Mouse (Mus musculus): ENCODE results near the gene Chmp4b. TPM values are rescaled to one million over a fixed set of nuclear protein-coding genes. Genes with fewer than 3 reads are reported as not detected.

Gene Chmp4b
- polyA plus RNA-seq, 1 experiment from 2014 or later, result 14.8 TPM

DNA sequence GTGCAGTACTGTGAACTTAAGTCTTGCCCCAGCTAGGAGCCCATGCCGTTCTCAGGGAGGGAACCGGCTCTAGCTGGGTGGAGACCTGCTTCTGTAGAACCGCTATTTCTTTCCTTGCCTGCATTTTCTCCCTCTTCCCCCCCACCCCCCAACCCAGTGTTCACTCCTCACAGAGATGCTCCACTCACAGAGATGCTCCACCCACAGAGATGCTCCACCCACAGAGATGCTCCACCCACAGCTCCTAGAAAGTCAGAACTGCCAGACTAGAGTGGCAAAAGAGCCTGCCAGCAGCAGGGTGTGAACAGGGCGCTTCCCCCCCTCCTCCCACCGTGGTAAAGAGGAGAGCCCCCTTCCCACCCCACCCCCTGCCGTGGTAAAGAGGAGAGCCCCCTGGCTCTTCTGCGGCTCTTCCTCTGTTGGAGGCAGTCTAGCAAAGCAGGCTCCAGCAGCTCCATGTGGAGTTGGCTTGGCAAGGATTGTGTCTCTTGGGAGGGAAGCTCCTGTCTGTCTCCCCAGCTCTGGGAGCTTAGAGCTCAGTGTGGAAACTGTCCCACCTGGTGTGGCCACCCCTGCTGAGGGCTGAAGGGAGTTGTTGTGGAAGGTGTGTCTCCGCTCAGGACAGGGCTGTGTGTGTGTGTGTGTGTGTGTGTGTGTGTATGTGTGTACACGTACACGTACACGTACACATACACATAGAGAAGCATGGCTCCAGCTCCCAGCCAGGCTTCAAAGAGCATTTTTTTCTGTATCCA, 41.9 kb downstream of the Chmp4b start:
- no peaks in the 10 kb centered on the region for H3K4me1 ChIP-seq (ENCODE audit: control insufficient read depth, insufficient read depth, low read length)
- WGBS, result 74% methylated on average over 11 of the region's 11 CpGs
- peaks cover 2% of the 10 kb centered on the region; the same call in 1 of the 2 replicates for H3K36me3 ChIP-seq (replicated peaks; ENCODE audit: control insufficient read depth, insufficient read depth, low read depth, low read length)
- no peak overlapping the region for H3K4me3 ChIP-seq (ENCODE audit: low read depth, low read length)
- H3K9me3 ChIP-seq (replicated peaks; ENCODE audit: control insufficient read depth, low read length), result no peaks in the 10 kb centered on the region
- no peak overlapping the region for H3K9ac ChIP-seq (replicated peaks; ENCODE audit: low read length)
- H3K27ac ChIP-seq (replicated peaks; ENCODE audit: low read depth, low read length), result no peak overlapping the region
- no peak overlapping the region for H3K4me2 ChIP-seq (ENCODE audit: low read depth, low read length)
- no peaks in the 10 kb centered on the region for H3K27me3 ChIP-seq (ENCODE audit: control insufficient read depth, insufficient read depth, low read length)
- no peak for DNase-seq (ENCODE audit: low spot score)
- no peak for ATAC-seq (replicated peaks; ENCODE audit: insufficient number of reproducible peaks, low FRiP score, low TSS enrichment, low read depth)

GRCm38 (mm10) chr2:154693941-154694256, 42.4 kb downstream of the Chmp4b start:
- H3K27ac ChIP-seq (replicated peaks; ENCODE audit: low read depth, low read length), result no peak overlapping the region
- ATAC-seq (replicated peaks; ENCODE audit: insufficient number of reproducible peaks, low FRiP score, low TSS enrichment, low read depth), result no peak
- H3K27me3 ChIP-seq (ENCODE audit: control insufficient read depth, insufficient read depth, low read length), result no peaks in the 10 kb centered on the region
- H3K9me3 ChIP-seq (replicated peaks; ENCODE audit: control insufficient read depth, low read length), result no peaks in the 10 kb centered on the region
- H3K4me3 ChIP-seq (ENCODE audit: low read depth, low read length), result no peak overlapping the region
- no peak for DNase-seq (ENCODE audit: low spot score)
- H3K9ac ChIP-seq (replicated peaks; ENCODE audit: low read length), result no peak overlapping the region
- WGBS, result 90% methylated on average over 12 of the region's 12 CpGs
- H3K4me1 ChIP-seq (ENCODE audit: control insufficient read depth, insufficient read depth, low read length), result no peaks in the 10 kb centered on the region
- no peak overlapping the region for H3K4me2 ChIP-seq (ENCODE audit: low read depth, low read length)
- H3K36me3 ChIP-seq (replicated peaks; ENCODE audit: control insufficient read depth, insufficient read depth, low read depth, low read length), result peaks cover 2% of the 10 kb centered on the region; the same call in 1 of the 2 replicates

DNA sequence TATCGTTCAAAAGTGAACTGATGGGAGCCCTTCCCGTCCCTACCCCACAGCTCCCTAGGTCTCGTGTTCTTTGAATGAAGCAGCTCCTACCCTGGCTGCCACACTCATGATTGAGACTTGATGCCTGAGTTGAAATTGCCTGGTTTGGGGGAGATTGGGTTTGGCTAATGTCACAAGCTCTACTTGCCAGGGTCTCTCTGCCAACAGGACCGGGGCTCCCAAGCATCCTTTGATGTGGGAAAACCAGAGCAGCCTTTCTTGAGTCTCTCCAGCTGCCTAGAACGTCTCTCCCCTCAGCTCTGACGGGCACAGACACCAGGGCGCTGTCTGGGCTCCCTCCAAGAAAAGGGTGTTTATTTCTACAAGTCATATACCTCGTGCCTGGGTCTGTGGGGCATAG, 44.2 kb downstream of the Chmp4b start:
- Histone ChIP-seq H3K27ac (replicated peaks; ENCODE audit: low read depth, low read length) (no peak overlapping the region), H3K9ac (replicated peaks; ENCODE audit: low read length) (no peak overlapping the region), H3K4me3 (ENCODE audit: low read depth, low read length) (no peak overlapping the region), H3K36me3 (replicated peaks; ENCODE audit: control insufficient read depth, insufficient read depth, low read depth, low read length) (peaks cover 2% of the 10 kb centered on the region; the same call in 1 of the 2 replicates), H3K4me1 (ENCODE audit: control insufficient read depth, insufficient read depth, low read length) (no peaks in the 10 kb centered on the region), H3K27me3 (ENCODE audit: control insufficient read depth, insufficient read depth, low read length) (no peaks in the 10 kb centered on the region), H3K4me2 (ENCODE audit: low read depth, low read length) (no peak overlapping the region), H3K9me3 (replicated peaks; ENCODE audit: control insufficient read depth, low read length) (no peaks in the 10 kb centered on the region)
- ATAC-seq (replicated peaks; ENCODE audit: insufficient number of reproducible peaks, low FRiP score, low TSS enrichment, low read depth), result no peak
- no peak for DNase-seq (ENCODE audit: low spot score)
- WGBS, result 74% methylated on average over 8 of the region's 8 CpGs

DNA sequence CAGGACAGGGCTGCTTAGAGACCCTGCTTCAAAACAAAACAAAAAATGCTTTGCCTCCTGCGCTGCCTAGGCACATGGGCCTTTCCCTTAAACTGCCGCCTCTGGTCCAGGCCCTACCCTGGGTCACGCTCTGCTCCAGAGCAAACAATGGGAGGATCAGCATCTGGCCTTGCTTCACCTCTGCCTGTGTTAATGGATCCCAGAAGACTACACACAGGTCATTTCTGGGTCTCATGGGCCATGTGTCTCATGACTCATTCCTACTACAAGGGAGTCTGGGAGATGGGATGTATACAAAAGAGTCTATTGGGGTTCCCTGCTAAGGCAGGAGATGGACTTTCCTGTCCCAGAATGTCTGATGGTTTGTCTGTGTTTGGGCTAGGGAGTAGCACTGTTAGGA, 45.2 kb downstream of the Chmp4b start:
- no peak for ATAC-seq (replicated peaks; ENCODE audit: insufficient number of reproducible peaks, low FRiP score, low TSS enrichment, low read depth)
- Histone ChIP-seq H3K36me3 (replicated peaks; ENCODE audit: control insufficient read depth, insufficient read depth, low read depth, low read length) (peaks cover 2% of the 10 kb centered on the region; the same call in 1 of the 2 replicates), H3K9ac (replicated peaks; ENCODE audit: low read length) (no peak overlapping the region)

GRCm38 (mm10) chr2:154699360-154699759, 47.9 kb downstream of the Chmp4b start:
- WGBS, result 90% methylated on average over 4 of the region's 4 CpGs
- Histone ChIP-seq H3K9ac (replicated peaks; ENCODE audit: low read length) (no peak overlapping the region), H3K4me1 (ENCODE audit: control insufficient read depth, insufficient read depth, low read length) (no peaks in the 10 kb centered on the region), H3K4me2 (ENCODE audit: low read depth, low read length) (no peak overlapping the region), H3K27me3 (ENCODE audit: control insufficient read depth, insufficient read depth, low read length) (no peaks in the 10 kb centered on the region), H3K9me3 (replicated peaks; ENCODE audit: control insufficient read depth, low read length) (no peaks in the 10 kb centered on the region), H3K4me3 (ENCODE audit: low read depth, low read length) (no peak overlapping the region), H3K36me3 (replicated peaks; ENCODE audit: control insufficient read depth, insufficient read depth, low read depth, low read length) (peaks cover 2% of the 10 kb centered on the region; the same call in 1 of the 2 replicates), H3K27ac (replicated peaks; ENCODE audit: low read depth, low read length) (no peak overlapping the region)
- ATAC-seq (replicated peaks; ENCODE audit: insufficient number of reproducible peaks, low FRiP score, low TSS enrichment, low read depth), result no peak
- no peak for DNase-seq (ENCODE audit: low spot score)

More for the DNA sequence above, 45.2 kb downstream of the Chmp4b start:
- Histone ChIP-seq H3K4me2 (ENCODE audit: low read depth, low read length) (no peak overlapping the region), H3K27ac (replicated peaks; ENCODE audit: low read depth, low read length) (no peak overlapping the region), H3K4me1 (ENCODE audit: control insufficient read depth, insufficient read depth, low read length) (no peaks in the 10 kb centered on the region), H3K27me3 (ENCODE audit: control insufficient read depth, insufficient read depth, low read length) (no peaks in the 10 kb centered on the region), H3K4me3 (ENCODE audit: low read depth, low read length) (no peak overlapping the region), H3K9me3 (replicated peaks; ENCODE audit: control insufficient read depth, low read length) (no peaks in the 10 kb centered on the region)
- WGBS, result 72% methylated on average over 3 of the region's 3 CpGs
- no peak for DNase-seq (ENCODE audit: low spot score)

DNA sequence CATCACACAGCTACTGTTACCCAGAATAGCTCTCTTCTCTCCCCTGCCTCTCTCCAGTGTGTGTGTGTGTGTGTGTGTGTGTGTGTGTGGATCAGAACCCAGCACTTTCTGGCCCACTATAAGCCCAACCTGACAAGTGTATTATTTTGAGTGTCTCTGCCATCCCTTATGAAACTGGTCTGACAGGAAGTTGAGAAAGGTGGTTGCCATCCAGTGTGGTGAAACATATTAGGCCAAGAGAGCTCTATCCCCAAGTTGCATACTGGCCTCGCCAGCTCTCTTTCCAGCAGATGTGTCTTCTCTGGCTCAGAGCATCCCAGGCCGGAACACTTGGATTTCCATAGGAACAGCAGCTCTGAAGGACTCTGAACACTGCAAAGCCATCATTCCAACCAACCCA, 48.7 kb downstream of the Chmp4b start:
- H3K27ac ChIP-seq (replicated peaks; ENCODE audit: low read depth, low read length), result no peak overlapping the region
- H3K9ac ChIP-seq (replicated peaks; ENCODE audit: low read length), result no peak overlapping the region
- no peaks in the 10 kb centered on the region for H3K9me3 ChIP-seq (replicated peaks; ENCODE audit: control insufficient read depth, low read length)
- DNase-seq (ENCODE audit: low spot score) (no peak), ATAC-seq (replicated peaks; ENCODE audit: insufficient number of reproducible peaks, low FRiP score, low TSS enrichment, low read depth) (no peak)
- H3K36me3 ChIP-seq (replicated peaks; ENCODE audit: control insufficient read depth, insufficient read depth, low read depth, low read length), result no peaks in the 10 kb centered on the region
- WGBS, result 83% methylated on average over 2 of the region's 2 CpGs
- H3K4me3 ChIP-seq (ENCODE audit: low read depth, low read length), result no peak overlapping the region
- H3K27me3 ChIP-seq (ENCODE audit: control insufficient read depth, insufficient read depth, low read length), result no peaks in the 10 kb centered on the region
- no peak overlapping the region for H3K4me2 ChIP-seq (ENCODE audit: low read depth, low read length)
- no peaks in the 10 kb centered on the region for H3K4me1 ChIP-seq (ENCODE audit: control insufficient read depth, insufficient read depth, low read length)

DNA sequence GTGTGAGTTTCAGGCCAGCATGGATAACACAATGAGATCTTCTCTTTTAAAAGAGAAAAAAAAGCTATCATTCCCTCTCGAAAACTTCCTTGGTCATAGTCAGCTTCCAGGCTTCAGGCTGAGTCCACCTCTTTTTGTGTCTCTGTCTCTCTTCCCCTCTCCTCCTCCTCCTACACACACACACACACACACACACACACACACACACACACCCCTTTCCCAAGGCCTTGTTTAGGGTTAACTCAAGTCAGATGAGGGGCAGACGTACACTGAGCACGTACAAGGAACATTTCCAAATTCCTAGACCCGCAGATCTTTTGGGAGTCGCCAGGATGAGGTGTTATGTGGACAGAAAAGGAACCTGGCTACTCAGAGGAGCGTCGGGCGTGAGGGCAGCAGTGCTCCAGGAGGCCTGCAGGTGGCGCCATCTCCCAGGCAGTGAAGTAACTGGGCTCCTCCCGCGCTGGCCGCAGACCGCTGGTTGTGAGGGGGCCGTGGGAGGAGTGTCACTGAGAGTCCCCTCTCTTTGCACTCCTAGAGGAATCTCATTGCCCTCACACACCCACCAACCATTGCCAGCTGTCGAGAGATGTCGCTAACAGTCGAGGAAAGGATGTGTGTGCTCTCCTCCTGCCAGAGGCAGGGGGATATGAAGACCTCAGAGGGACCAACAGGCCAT, 51.3 kb downstream of the Chmp4b start:
- Histone ChIP-seq H3K4me3 (ENCODE audit: low read depth, low read length) (no peak overlapping the region), H3K27ac (replicated peaks; ENCODE audit: low read depth, low read length) (no peak overlapping the region), H3K4me2 (ENCODE audit: low read depth, low read length) (peak overlapping the region; percentile 10; the same call in 1 of the 2 replicates), H3K9me3 (replicated peaks; ENCODE audit: control insufficient read depth, low read length) (no peaks in the 10 kb centered on the region), H3K9ac (replicated peaks; ENCODE audit: low read length) (no peak overlapping the region; the same call in 1 of the 2 replicates), H3K36me3 (replicated peaks; ENCODE audit: control insufficient read depth, insufficient read depth, low read depth, low read length) (no peaks in the 10 kb centered on the region), H3K27me3 (ENCODE audit: control insufficient read depth, insufficient read depth, low read length) (no peaks in the 10 kb centered on the region), H3K4me1 (ENCODE audit: control insufficient read depth, insufficient read depth, low read length) (no peaks in the 10 kb centered on the region)
- DNase-seq (ENCODE audit: low spot score) (peak; percentile 83), ATAC-seq (replicated peaks; ENCODE audit: insufficient number of reproducible peaks, low FRiP score, low TSS enrichment, low read depth) (peak; percentile 40)
- 5% methylated on average over 17 of the region's 17 CpGs for WGBS
